Mouse (Mus musculus): ENCODE results near the gene Dock3.

GRCm38 (mm10) chr9:107279378-107280321, 47.9 kb upstream of the Dock3 start:
- TF ChIP-seq USF1 (IDR thresholded peaks at IDR 0.05; ENCODE audit: low read depth) = no peak
- no peak for TF ChIP-seq MAX (IDR thresholded peaks at IDR 0.05; ENCODE audit: low read depth)
- TF ChIP-seq MYOD1 (IDR thresholded peaks at IDR 0.05; ENCODE audit: control insufficient read depth in 1 of 3, insufficient read length in 2 of 3, low read depth in 2 of 3) = peak; percentile 19 to 90 (median 80)
- TF ChIP-seq POLR2A (IDR thresholded peaks at IDR 0.05; ENCODE audit: insufficient read length, low read depth) = no peak
- no peak for TF ChIP-seq SRF (IDR thresholded peaks at IDR 0.05; ENCODE audit: control insufficient read depth, insufficient read length, low read depth)
- no peak for TF ChIP-seq E2F4 (IDR thresholded peaks at IDR 0.05; ENCODE audit: insufficient read depth)
- TF ChIP-seq TCF3 (IDR thresholded peaks at IDR 0.05; ENCODE audit: insufficient read length, low read depth) = no peak
- no peak for TF ChIP-seq REST (IDR thresholded peaks at IDR 0.05; ENCODE audit: insufficient read depth, insufficient read length)
- peak; percentile 44 to 75 (median 69) for TF ChIP-seq MYOG (IDR thresholded peaks at IDR 0.05; ENCODE audit: control insufficient read depth in 1 of 3, insufficient read depth in 1 of 3, insufficient read length in 2 of 3, low read depth in 2 of 3)
